Mouse (Mus musculus) liver, embryonic 14.5 days (tissue): ENCODE measurements at regions not wholly inside any gene's neighbourhood (a gene's known extent, or its start where the extent isn't known, plus 50 kb on each side); places are given as distances from the start of the nearest gene placed in this dataset.

ENCODE experiments used
- ATAC-seq: fragments of 200-750 bp; cut with Nextera tagmentation; 2 replicates; pipeline ENCODE4 v1.8.0; 2017; ENCODE audit warnings: moderate number of reproducible peaks, mild to moderate bottlenecking, moderate library complexity; ENCODE audit not compliant: insufficient read depth
- DNase-seq, 3 experiments: peaks; one replicate each; pipeline ENCODE4 v3.0.0-alpha.2; 2012 to 2013; ENCODE audit warnings: low read depth in 3 of 3, low spot score in 3 of 3
- H3K27ac ChIP-seq: fragments of 300-500 bp; sonication (generic); 2 replicates; pipeline ENCODE4 v1.5.1; 2014; ENCODE audit warnings: moderate library complexity, mild to moderate bottlenecking, control low read depth, inconsistent platforms
- H3K27me3 ChIP-seq: fragments of 300-500 bp; sonication (generic); 2 replicates; pipeline ENCODE4 v1.6.1; 2014; ENCODE audit warnings: mild to moderate bottlenecking, low read length, moderate library complexity; ENCODE audit not compliant: control insufficient read depth, insufficient read depth
- H3K36me3 ChIP-seq: fragments of 300-500 bp; sonication (generic); replicated peaks from 2 replicates; pipeline ENCODE4 v1.6.1; 2014; ENCODE audit warnings: low read depth; ENCODE audit not compliant: control insufficient read depth, insufficient read depth
- H3K4me1 ChIP-seq, 2 experiments: fragments of 200-500 bp in 1 of 2; fragments of 300-500 bp in 1 of 2; sonication (generic) in 1 of 2; replicated peaks; 2 replicates each; pipeline ENCODE4 v1.6.1; 2012 to 2014; ENCODE audit warnings: antibody characterized with exemption in 1 of 2, inconsistent platforms in 1 of 2, low read length in 1 of 2; ENCODE audit not compliant: control insufficient read depth in 2 of 2, insufficient read depth in 2 of 2
- H3K4me2 ChIP-seq: fragments of 300-500 bp; sonication (generic); 2 replicates; pipeline ENCODE4 v1.6.1; 2014; ENCODE audit warnings: low read depth, mild to moderate bottlenecking, control low read depth, moderate library complexity
- H3K4me3 ChIP-seq, 2 experiments: fragments of 200-500 bp in 1 of 2; fragments of 300-500 bp in 1 of 2; sonication (generic) in 1 of 2; 2 replicates each; pipeline ENCODE4 v1.5.1; 2012 to 2014; ENCODE audit warnings: low read depth in 2 of 2, low read length in 2 of 2, mild to moderate bottlenecking in 2 of 2, control low read depth in 1 of 2, inconsistent platforms in 1 of 2, moderate library complexity in 1 of 2; ENCODE audit not compliant: insufficient read depth in 1 of 2
- H3K9ac ChIP-seq: fragments of 300-500 bp; sonication (generic); replicated peaks from 2 replicates; pipeline ENCODE4 v1.6.1; 2014; ENCODE audit warnings: mild to moderate bottlenecking, control low read depth, moderate library complexity
- H3K9me3 ChIP-seq: fragments of 300-500 bp; sonication (generic); 2 replicates; pipeline ENCODE4 v1.6.1; 2016; ENCODE audit warnings: low read length, mixed read lengths; ENCODE audit not compliant: control insufficient read depth
- CTCF ChIP-seq: IDR thresholded peaks from 2 replicates; pipeline ENCODE4 v1.5.1; 2016; ENCODE audit warnings: antibody characterized with exemption, low read depth, control low read depth
- EP300 ChIP-seq: IDR thresholded peaks from 2 replicates; pipeline ENCODE4 v1.6.1; 2016; ENCODE audit warnings: antibody characterized with exemption, low read depth
- WGBS: fragments of 180-500 bp; shearing (Covaris S2); extraction: QIAGEN DNeasy Blood & Tissue Kit; methylation state at CpG from one replicate; pipeline ENCODE4 v1.1.7; 2014; ENCODE audit not compliant: insufficient replicate concordance; 5-methylcytosine and 5-hydroxymethylcytosine counted together

- DNase-seq (no peak), ATAC-seq (no peak)
- no peaks in the 10 kb centered on the region for H3K36me3 ChIP-seq
- H3K9ac ChIP-seq, result no peak overlapping the region
- no peak overlapping the region for H3K4me2 ChIP-seq
- TF ChIP-seq EP300, result no peak
- TF ChIP-seq CTCF, result no peak
- H3K9me3 ChIP-seq, result no peaks in the 10 kb centered on the region
- H3K4me1 ChIP-seq, result no peaks in the 10 kb centered on the region
- H3K4me3 ChIP-seq, result no peak overlapping the region
- WGBS, result 60% methylated on average over 4 of the region's 4 CpGs
- H3K27ac ChIP-seq, result no peak overlapping the region
- H3K27me3 ChIP-seq, result no peaks in the 10 kb centered on the region
These were observed 180.3 kb upstream of the Crbn start for GRCm38 (mm10) chr6:106980188-106980587.

GRCm38 (mm10) chr6:106981232-106981631 is 181.4 kb upstream of the Crbn start:
- no peak overlapping the region for H3K4me3 ChIP-seq
- DNase-seq (no peak), ATAC-seq (no peak)
- no peak overlapping the region for H3K9ac ChIP-seq
- no peaks in the 10 kb centered on the region for H3K9me3 ChIP-seq
- TF ChIP-seq EP300 (no peak), CTCF (no peak)
- WGBS, result 36% methylated on average over 1 of the region's 1 CpGs
- H3K36me3 ChIP-seq, result no peaks in the 10 kb centered on the region
- no peaks in the 10 kb centered on the region for H3K4me1 ChIP-seq
- H3K27ac ChIP-seq, result no peak overlapping the region
- H3K4me2 ChIP-seq, result no peak overlapping the region
- H3K27me3 ChIP-seq, result no peaks in the 10 kb centered on the region

- Histone ChIP-seq H3K4me3 (no peak overlapping the region), H3K36me3 (no peaks in the 10 kb centered on the region), H3K4me1 (no peaks in the 10 kb centered on the region), H3K27me3 (no peaks in the 10 kb centered on the region), H3K4me2 (no peak overlapping the region), H3K9ac (no peak overlapping the region), H3K27ac (no peak overlapping the region), H3K9me3 (no peaks in the 10 kb centered on the region)
- WGBS, result 6% methylated on average over 4 of the region's 4 CpGs
- ATAC-seq (0 out of 2 replicates have a peak, but pooled peaks have one; percentile 37), DNase-seq (no peak)
- TF ChIP-seq CTCF (no peak), EP300 (no peak)
These were observed 185.4 kb upstream of the Crbn start for GRCm38 (mm10) chr6:106985132-106985801.

GRCm38 (mm10) chr6:106991586-106991985 is 191.7 kb upstream of the Crbn start:
- Histone ChIP-seq H3K4me3 (no peak overlapping the region), H3K27ac (no peak overlapping the region), H3K4me1 (no peaks in the 10 kb centered on the region), H3K9ac (no peak overlapping the region), H3K9me3 (no peaks in the 10 kb centered on the region), H3K36me3 (no peaks in the 10 kb centered on the region), H3K4me2 (no peak overlapping the region), H3K27me3 (no peaks in the 10 kb centered on the region)
- TF ChIP-seq CTCF (no peak), EP300 (no peak)
- 69% methylated on average over 1 of the region's 1 CpGs for WGBS
- no peak for ATAC-seq
- no peak for DNase-seq

GRCm38 (mm10) chr6:107004406-107005120 is 204.7 kb upstream of the Crbn start:
- WGBS, result 72% methylated on average over 4 of the region's 4 CpGs
- ATAC-seq, result no peak
- Histone ChIP-seq H3K4me2 (no peak overlapping the region), H3K4me1 (no peaks in the 10 kb centered on the region), H3K27me3 (no peaks in the 10 kb centered on the region), H3K27ac (no peak overlapping the region), H3K4me3 (no peak overlapping the region), H3K9ac (no peak overlapping the region), H3K9me3 (no peaks in the 10 kb centered on the region), H3K36me3 (no peaks in the 10 kb centered on the region)
- TF ChIP-seq EP300 (no peak), CTCF (no peak)
- no peak for DNase-seq
